Mouse (Mus musculus) cerebellum, postnatal 4 days (tissue): ENCODE measurements at regions not wholly inside any gene's neighbourhood (a gene's known extent, or its start where the extent isn't known, plus 50 kb on each side); places are given as distances from the start of the nearest gene placed in this dataset.

Source experiments
- DNase-seq, 2 experiments: peaks; one replicate each; pipeline ENCODE4 v3.0.0; 2022; ENCODE audit warnings: low spot score in 2 of 2, mixed read lengths in 1 of 2

DNA sequence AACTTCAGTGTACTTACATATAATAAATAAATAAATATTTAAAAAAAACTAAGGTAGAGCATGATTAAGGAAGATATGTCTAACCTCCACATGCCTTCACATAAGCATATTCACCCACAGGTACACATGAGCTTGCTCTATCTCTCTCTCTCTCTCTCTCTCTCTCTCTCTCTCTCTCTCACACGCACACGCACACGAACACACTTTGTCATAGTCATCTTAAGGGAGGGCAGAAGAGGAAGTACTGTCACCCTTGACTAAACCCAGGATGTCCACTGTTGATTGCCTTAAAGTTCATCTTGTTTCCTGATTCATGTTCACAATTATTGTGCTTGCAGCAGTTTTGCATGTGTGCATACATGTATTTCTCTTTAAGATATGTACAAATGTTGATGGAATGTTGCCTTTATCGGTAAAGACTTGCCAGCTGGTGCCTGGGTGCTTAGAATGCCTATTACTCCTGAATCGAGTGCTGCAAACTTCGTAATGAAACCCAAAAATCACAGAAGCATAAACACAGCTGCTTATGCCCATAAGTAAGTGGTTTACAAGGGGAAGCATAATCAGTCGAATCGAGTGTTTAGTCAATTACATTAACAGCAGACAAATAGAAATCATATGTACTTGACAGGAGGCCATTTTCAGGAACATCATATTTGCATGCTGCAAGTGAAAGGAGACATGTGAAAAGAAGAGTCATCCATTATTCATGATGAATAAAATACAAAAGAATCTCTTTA lies 84.3 kb downstream of the Tmem168 start:
- no peak for DNase-seq

DNA sequence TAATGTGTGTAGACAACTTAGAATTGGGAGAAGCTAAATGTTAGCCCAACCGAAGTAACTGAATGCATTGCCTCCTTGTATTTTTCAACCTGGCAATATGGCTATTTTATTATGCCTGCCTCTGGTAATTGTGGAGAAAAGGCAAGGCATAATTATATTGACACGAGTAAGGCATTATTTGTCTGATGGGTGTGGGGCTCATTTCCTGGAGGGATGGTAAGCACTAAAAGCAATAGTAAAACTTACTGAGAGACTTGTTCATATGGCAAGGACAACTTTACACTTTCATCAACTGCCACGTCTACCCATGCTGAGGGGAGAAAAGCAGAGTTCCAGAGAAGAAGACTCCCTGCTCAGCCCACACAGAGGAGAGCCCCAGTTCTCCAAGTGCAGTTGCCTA lies 93.8 kb downstream of the Tmem168 start:
- DNase-seq: no peak

DNA sequence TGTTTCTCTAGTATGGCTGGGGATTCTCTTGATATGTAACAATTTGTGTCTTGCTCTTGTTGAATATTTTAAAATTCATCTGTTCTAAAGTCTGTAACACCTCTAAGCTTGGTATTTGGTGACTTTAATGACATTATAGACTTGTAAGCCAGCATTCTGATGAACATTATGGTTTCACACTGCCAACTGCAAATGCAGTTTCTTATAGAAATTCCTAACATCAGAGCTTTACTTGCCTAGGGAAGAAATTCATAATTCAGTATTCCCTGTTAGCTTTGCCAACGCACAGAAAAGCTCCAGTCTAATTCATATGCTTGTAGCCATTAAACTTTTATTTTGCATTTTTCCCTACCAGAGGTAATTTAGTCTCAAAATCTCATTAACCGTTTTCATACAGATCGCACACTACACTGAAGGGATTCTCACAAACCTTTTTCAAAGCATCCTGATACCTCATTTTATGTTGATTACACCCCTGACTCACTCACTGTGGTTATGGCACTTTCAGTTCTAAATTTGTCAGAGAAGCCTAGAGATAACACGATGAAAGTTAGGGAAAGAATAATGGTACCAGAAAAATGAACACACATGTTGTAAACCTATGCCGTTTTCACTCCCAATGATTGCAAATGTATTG lies 131.3 kb downstream of the Tmem168 start:
- no peak for DNase-seq

DNA sequence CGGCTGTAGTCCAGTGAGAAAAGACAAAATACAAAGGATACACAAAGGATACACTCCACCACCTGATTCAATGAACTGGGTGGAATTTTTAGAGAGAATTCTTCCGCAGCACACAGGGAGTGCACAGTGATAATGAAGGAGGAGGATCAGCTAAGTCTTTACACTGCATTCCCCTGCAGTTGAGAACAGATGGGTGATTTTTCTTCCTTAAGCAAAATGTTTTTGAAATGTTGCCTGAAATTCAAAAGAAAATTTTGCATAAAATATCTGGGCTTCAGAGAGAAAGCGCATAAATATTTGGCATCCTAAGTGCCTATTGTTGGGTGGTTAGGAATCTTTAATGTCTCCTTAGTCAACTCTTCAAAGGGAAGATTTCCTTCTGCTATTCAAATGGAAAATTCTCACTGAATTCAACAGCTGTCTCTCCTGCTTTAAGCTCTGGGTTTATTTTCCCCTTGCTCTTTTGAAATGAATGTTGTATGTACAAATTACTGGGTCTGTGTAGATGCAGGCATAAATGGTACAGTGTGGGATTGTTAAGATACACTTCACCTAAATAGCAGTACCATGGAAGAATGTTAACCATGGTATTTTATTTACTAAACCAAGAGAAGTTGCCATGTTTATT lies 158.6 kb downstream of the Tmem168 start:
- DNase-seq: no peak

DNA sequence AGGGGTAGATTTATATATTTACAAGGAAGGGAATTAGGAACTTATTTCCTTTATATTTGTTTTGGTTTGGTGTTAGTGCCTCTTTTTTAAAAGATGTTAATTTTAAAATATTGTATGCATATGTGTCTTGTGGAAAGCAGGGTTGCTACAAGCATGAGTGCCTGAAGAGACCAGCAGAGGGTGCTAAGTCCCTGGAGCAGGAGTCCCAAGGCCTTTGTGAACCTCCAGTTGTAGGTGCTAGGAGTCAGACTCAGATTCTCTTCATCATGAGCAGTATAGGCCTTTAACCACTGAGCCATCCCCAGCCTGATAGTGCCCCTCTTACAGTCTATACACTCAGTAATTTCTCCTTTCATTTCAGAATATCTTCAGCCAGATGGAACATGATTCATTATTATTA lies 189.0 kb upstream of the Vwde start:
- peak in 1 of 2 experiments; percentile 5 for DNase-seq

DNA sequence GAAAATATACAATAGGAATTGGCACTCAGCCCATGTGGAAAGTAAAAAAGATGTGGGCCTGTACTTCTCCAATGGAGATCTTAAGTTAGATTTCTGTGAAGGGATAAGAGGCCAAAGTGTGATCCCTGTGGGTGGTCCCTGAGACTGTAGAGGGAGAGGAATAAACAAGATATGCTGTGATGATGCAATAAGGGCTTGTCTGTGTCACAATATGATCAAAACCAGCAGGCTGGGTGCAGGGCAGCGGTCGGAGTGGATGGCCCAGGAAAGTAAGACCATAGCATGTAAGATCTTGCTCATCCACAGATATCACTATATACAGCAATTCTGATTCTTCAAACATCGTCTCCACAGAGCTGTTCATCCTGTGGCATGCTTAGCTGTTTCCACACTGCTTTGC lies 188.3 kb upstream of the Vwde start:
- DNase-seq: no peak

DNA sequence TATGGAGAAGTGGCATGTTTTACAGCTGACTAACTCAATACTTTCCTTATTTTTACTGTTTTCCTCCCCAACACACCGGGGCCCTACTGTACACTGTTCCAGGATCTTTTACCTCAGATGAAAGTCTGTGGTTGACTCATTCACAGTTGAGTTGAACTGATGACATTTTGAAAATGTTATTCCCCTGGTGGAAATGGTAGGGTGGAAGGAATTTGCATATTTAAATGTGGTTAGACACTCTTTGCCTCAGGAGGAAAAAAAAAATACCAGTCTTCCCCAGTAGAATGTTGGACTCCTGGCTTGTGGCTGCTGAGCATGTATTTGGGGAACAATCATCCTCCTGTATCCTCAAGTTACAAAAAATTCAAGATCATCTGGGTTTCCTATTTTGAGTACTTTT lies 159.7 kb upstream of the Vwde start:
- no peak for DNase-seq

DNA sequence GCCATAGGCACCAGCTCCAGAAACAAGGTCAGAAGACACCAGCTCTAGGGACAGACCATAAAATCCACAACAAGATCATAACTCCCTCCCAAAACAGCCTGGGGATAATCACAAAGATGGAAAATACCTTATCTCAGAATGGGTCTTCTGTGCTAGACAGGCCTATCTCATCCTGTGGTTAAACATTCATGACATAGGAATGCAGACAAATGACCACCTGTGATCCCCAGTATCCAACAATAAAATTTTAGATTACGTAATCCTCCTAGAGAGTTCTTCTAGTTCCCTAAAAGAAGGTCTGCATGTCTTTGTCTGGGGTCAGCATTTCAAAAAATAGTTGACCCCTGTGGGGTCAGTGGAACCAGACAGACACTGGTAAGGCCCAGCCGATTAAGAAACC lies 158.4 kb upstream of the Vwde start:
- no peak for DNase-seq

DNA sequence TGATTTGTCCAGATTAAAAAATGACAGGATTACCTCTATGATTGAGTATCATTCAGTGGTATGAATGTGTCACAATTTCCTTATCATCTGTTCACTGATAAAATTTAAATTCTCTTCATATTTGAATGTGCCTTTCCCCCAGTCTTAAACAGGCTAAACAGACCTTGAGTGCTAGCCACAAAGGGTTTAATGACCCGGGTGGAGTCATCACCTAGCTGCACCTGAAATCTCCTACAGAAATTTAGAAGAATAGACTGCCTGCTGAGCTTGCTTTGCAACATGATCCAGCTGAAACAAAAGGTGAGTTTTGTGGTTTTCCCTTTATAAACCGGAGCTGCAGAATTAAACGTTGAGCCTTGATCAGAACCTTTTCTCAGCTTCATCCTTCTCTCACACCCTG lies 156.1 kb upstream of the Vwde start:
- DNase-seq: no peak

DNA sequence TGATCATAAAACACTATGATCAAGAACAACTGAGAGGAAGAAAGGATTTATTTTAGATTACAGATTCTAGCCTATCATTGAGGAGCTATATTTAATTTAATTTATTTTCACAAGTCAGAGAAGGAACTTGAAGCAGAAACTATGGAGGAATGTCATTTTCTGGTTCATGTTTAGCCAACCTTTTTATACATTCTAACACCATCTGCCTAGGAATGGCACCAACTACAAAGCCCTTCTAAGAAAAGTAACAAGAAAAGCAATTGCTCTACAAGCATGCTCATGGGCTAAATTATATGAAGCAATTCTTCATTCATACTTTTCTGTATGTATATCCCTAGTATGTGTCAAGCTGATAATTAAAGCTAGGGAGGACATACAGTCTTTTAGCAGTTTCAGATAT lies 155.0 kb upstream of the Vwde start:
- DNase-seq: no peak

DNA sequence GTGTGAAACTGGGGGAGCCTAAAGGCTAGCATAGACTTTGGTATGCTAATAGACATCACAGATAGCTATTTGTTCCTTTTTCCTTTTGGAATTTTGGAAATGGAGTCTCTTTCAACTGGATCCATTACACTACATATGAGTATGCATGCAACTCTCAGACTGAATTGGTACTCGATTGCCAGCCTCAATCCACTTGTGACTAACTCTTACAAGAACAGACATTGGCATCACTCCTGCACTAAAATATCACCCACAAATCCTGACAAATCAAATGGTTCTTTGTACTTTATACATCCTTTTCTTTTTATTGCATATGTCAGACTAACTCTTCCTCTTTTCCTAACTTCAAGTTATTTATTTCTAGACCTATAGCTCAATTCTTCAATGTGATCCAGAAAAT lies 149.1 kb upstream of the Vwde start:
- no peak for DNase-seq

DNA sequence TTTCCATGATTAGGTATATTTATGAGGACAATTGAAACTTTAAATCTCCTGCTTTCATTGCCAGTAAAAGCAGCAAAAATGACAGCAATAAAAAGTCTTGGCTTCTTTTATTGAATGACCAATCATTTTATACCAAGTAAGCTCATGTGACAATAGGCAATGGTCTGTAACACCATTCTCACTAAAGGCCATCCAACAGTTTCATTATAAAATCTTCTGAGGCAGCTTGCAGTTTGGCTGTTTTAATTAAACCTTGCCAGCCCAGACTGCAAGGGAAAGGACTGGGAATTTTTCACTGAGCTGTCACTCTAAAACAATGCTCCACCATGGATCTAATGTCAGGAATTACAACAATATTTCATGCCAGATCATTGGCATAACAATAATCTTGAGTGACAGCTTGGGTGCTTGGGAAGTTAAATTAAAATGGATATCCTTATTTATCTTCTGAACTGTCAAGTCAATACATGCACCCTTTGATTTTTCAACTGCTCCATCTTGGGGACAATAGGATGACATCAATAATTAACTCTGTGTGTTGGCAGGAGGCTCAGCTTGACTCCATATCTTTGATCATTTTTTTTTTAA lies 145.0 kb upstream of the Vwde start:
- DNase-seq: no peak
